Mouse (Mus musculus) embryo, embryonic 9.5 days (tissue): Measurements from ENCODE around the gene Klrb1a.
A peak's percentile ranks its signal among the peaks of the same experiment; 100 is the strongest.

Source experiments
- DNase-seq: peaks from one replicate; pipeline ENCODE4 v3.0.0-alpha.2; 2017; ENCODE audit errors: extremely low spot score

Klrb1a gene

DNA sequence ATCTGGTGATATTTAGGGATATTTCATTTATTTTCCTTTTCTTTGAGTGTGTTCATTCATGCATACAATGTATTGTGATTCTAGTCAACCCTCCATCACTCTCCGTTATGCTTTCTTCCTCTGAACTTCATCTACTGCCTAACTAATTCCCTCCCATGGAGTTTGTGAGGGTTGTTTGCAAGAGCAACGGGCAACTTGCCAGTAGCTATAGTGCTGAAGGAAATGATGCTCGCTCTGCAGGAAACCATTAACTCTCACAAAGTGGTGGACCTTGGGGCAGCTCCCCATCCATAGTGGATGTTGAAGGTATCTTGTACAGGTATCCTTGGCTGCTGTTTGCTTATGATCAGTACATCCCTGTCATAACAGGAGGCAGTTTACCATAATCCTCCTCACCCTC is 21.3 kb downstream of the Klrb1a start:
- no peak for DNase-seq

GRCm38 (mm10) chr6:128599555-128599954 is 23.8 kb downstream of the Klrb1a start:
- DNase-seq, result no peak

DNA sequence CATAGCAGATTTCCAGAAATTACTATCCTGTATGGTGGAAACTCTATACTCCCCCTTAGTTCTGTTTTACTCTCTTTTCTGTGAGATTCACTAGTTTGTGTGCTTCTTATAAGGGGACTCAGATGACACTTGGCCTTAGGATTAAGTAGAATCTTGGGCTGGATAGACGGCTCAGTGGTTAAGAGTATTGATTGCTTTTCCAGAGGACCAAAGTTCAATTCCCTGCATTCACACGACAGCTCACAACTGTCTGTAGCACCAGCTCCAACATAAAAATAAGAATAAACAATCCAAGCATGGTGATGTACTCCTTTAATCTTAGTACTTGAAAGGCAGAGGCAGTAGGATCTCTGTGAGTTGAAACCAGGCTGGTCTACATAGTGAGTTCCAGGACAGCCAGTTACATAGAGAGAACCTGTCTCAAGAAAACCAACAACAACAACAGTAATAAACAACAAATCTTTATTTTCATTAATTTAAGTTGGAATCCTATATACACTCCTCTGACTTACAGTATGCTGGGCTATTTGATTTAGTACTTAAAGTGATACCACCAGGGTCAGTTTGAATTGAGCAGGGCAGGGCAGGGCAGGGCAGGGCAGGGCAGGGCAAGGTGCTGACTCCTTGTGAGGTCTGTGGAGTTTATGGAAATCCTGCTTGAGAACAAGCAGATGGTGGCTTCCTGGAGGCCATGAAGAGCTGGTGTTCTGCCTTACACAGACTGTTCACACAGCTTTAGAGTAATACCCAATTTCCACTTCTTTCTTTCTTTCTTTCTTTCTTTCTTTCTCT is 24.9 kb downstream of the Klrb1a start:
- no peak for DNase-seq

DNA sequence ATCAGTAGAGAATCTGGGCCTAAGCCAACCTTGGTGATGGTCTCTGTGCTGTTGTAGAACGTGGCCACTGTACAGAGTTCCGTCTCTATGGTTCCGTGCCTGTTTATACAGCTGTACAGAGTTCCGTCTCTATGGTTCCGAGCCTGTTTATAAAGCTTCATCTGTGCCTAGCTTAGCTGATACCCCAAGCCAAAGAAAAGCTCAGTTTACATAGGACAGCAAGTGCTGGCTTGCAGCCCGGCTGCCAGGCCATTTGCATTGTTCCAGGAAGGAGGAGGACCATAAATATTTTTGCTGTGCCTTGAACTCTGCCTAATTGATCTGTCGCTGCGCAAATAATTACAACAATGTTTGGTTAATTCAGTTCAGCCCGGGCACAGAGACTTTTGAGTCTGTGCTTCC is 26.2 kb downstream of the Klrb1a start:
- peak; percentile 43 for DNase-seq

DNA sequence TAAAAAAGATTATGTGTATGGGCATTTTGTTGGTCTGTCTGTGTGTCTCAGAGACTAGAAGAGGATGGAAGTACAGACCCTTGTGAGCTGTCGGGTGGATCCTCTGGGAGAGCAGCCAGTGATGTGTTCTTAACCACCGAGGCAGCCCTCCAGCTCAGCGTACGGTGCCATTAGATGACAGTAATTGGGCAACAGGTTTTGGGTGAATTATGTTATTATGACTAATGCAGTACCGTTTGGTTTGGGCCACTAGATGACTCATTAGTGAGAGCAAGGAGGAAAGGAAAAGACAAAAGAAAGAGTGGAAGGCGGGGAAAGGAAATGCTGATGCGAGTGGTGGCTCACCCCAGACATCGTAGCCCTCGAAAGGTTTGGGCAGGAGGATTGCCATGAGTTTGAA is 28.7 kb downstream of the Klrb1a start:
- DNase-seq, result no peak

DNA sequence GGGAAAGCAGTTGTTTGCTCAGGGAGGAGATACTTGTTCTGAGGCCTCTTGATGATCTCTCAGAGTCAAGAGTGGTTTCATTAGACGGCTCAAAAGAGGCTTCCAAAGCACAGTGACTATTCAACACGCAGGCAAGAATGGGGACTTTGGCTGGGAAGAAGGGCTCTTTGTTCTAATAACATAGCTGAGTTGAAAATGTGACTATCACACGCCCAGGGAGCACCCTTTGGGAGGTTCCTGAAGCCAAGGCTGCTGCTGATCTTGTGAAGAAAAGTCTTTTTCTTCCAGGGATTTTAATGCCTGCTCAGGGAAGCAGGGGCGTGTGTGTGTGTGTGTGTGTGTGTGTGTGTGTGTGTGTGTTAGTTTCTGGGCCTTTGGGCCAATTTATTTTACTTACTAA is 33.9 kb downstream of the Klrb1a start:
- no peak for DNase-seq

DNA sequence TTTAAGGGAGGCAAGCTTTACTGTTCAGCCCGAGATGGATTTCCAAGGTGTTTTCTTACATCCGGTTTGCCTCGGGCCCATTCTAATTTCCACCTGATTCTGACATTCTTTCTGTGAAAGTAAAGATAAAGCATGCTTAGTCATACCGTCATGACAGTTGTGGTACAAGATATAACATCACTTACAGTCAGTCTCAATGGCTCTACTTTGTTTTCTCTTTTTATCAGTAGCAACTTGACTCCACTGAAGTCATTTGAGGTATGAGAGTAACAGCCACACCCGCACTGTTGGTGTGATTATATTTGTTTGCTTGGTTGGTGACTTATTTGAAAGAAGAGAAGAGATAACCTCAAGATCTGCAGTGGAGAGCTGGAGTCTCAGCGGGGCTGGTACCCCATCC is 35.7 kb downstream of the Klrb1a start:
- DNase-seq, result no peak

DNA sequence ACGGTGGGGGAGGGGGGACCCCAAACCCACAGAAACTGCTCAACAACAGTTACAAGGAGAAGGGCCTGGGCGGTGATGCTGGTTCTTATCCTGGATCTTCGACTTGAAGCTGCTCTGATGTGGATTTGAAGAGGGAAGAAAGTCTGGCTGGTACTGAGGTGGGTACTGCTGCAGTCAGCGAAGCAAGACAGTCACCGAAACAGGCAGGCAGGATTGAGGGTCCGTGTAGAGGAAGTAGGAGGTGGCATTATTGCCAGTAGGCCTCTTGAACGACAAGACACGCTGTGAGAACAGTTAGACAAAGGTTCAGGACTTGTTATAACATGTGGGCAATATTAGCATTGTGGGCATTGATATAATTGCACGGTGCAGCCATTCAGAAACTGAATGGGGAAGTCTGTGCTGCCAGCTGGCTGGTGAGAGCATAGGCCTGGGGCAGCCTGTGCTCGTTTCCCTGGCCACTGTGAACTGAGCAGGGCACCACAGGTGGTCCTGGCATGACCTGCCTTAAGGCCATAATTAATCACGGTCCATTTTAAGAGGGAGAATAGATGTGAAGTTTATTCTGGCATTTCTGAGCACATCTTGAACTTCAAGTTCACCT is 37.6 kb downstream of the Klrb1a start:
- no peak for DNase-seq

- peak; percentile 70 for DNase-seq
Observed at GRCm38 (mm10) chr6:128584070-128584660, 39.2 kb downstream of the Klrb1a start.

DNA sequence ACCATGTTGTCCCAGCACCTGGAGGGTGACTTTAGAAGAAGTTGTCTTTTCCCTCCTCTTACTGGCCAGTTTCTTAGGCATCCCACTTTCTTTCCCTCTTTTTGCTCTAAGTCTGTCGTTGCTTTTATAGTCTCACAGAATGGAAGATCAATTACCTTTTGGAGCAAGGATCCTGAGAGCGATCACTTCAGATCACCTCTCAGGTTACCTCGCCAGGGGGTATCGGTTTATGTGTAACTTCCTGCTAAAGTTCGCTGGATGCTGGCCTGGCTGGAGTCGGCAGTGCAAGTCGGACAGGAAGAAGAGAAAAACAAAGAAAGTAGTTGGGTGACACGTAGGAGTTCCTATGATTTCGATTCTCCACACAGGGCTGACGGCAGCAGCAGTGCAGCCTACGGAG is 41.8 kb downstream of the Klrb1a start, which contains the start of gene A2ml1:
TSS of gene A2ml1 (minus strand) at position 101 of the 400 bp plus-strand sequence.
- no peak for DNase-seq

- no peak for DNase-seq
Observed at GRCm38 (mm10) chr6:128577301-128577700, 46.0 kb downstream of the Klrb1a start.

DNA sequence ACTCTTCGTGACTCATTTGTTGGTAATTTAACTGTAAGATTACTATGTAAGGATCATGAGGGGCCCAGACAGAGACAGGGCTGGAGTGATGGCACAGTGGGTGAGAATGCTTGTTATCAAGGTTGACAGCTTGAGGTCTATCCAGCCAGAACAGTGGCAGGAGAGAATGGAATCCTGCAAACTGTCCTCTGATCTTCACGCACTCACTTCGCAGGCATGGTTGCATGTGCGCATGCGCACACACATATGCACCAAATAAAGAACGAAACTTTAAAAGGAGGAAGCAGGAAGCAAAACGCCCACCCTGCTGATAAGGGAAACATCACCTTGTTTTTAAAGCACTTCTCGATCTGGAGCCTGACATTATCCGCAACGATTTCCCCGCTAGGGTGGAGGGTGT is 56.7 kb downstream of the Klrb1a start:
- no peak for DNase-seq
